Mouse (Mus musculus): ENCODE measurements at regions not wholly inside any gene's neighbourhood (a gene's known extent, or its start where the extent isn't known, plus 50 kb on each side); places are given as distances from the start of the nearest gene placed in this dataset.

- no peak for TF ChIP-seq POLR2A (IDR thresholded peaks at IDR 0.05; ENCODE audit: low read depth, low read length)
- no peak for TF ChIP-seq CTCF (IDR thresholded peaks at IDR 0.05; ENCODE audit: extremely low read depth, insufficient read depth, insufficient read length, insufficient replicate concordance)
Measured at GRCm38 (mm10) chr7:115360142-115360541, 616.6 kb downstream of the Insc start.
